Mouse (Mus musculus) cortical plate, adult 2 months (tissue): ENCODE measurements at regions not wholly inside any gene's neighbourhood (a gene's known extent, or its start where the extent isn't known, plus 50 kb on each side); places are given as distances from the start of the nearest gene placed in this dataset.

Experiments
- CTCF ChIP-seq: fragments of 200-500 bp; IDR thresholded peaks from 2 replicates; pipeline ENCODE4 v1.5.1; 2011; ENCODE audit warnings: mild to moderate bottlenecking, control low read depth, low read length; ENCODE audit not compliant: insufficient read depth; ENCODE audit errors: extremely low read depth
- POLR2A ChIP-seq: fragments of 200-500 bp; IDR thresholded peaks from 2 replicates; pipeline ENCODE4 v1.6.1; 2011; ENCODE audit warnings: mild to moderate bottlenecking, low read length, control low read depth; ENCODE audit not compliant: insufficient read depth; ENCODE audit errors: extremely low read depth

GRCm38 (mm10) chr4:105703408-105703807 is 86.3 kb upstream of the Gm12728 start:
- TF ChIP-seq CTCF (no peak), POLR2A (no peak)
